Mouse (Mus musculus) ES-Bruce4 (cell line): ENCODE data around the gene Aaas. TPM values are rescaled to one million over a fixed set of nuclear protein-coding genes. Genes with fewer than 3 reads are reported as not detected.

ENCODE experiments used
- H3K27ac ChIP-seq: 2 replicates; pipeline ENCODE4 v1.5.1; 2012; ENCODE audit warnings: low read length, inconsistent platforms; ENCODE audit not compliant: insufficient read depth
- H3K27me3 ChIP-seq: 2 replicates; pipeline ENCODE4 v1.6.1; 2012; ENCODE audit warnings: mild to moderate bottlenecking, low read length, inconsistent platforms; ENCODE audit not compliant: control insufficient read depth, poor library complexity, insufficient read depth, severe bottlenecking
- H3K36me3 ChIP-seq: 2 replicates; pipeline ENCODE4 v1.6.1; 2012; ENCODE audit warnings: inconsistent platforms, mild to moderate bottlenecking, low read length, moderate library complexity; ENCODE audit not compliant: control insufficient read depth, poor library complexity, insufficient read depth, severe bottlenecking
- H3K4me1 ChIP-seq: one replicate; pipeline ENCODE4 v1.8.1; 2011; ENCODE audit warnings: low read length; ENCODE audit not compliant: control insufficient read depth, insufficient read depth
- H3K4me3 ChIP-seq: 2 replicates; pipeline ENCODE4 v1.5.1; 2011; ENCODE audit warnings: low read depth, mild to moderate bottlenecking, low read length
- H3K9ac ChIP-seq: 2 replicates; pipeline ENCODE4 v1.6.1; 2012; ENCODE audit warnings: low read depth, mild to moderate bottlenecking, inconsistent platforms; ENCODE audit not compliant: poor library complexity, severe bottlenecking
- H3K9me3 ChIP-seq: replicated peaks from 2 replicates; pipeline ENCODE4 v1.6.1; 2012; ENCODE audit warnings: mild to moderate bottlenecking, low read length, inconsistent platforms; ENCODE audit not compliant: control insufficient read depth, poor library complexity, insufficient read depth, severe bottlenecking
- CTCF ChIP-seq: IDR thresholded peaks from one replicate; pipeline ENCODE4 v1.8.1; 2011; ENCODE audit warnings: low read depth, low read length
- EP300 ChIP-seq: IDR thresholded peaks from 2 replicates; pipeline ENCODE4 v1.6.1; 2011; ENCODE audit warnings: low read depth, low read length; ENCODE audit not compliant: insufficient read depth
- POLR2A ChIP-seq: IDR thresholded peaks from one replicate; pipeline ENCODE4 v1.8.1; 2011; ENCODE audit warnings: low read length; ENCODE audit not compliant: insufficient read depth
- polyA plus RNA-seq: library from polyadenylated mRNA; stranded (reverse); fragments of >200 nt; gene quantifications from 2 replicates; pipeline ENCODE4 v1.2.4, GENCODE M21; 2011; ENCODE audit warnings: low read depth; ENCODE audit not compliant: missing spikeins, insufficient read depth, insufficient read length

Aaas gene
- polyA plus RNA-seq, 1 experiment, result 196 TPM

GRCm38 (mm10) chr15:102326022-102326576 lies 24.5 kb downstream of the Aaas start, which contains the start of gene Pfdn5:
TSS of gene Pfdn5 (plus strand) at chr15:102326116.
- Histone ChIP-seq H3K27ac (peak within 1 kb of the TSS; percentile 75; the same call in 1 of the 2 replicates), H3K36me3 (peaks cover 25% of the 10 kb centered on the region)

DNA sequence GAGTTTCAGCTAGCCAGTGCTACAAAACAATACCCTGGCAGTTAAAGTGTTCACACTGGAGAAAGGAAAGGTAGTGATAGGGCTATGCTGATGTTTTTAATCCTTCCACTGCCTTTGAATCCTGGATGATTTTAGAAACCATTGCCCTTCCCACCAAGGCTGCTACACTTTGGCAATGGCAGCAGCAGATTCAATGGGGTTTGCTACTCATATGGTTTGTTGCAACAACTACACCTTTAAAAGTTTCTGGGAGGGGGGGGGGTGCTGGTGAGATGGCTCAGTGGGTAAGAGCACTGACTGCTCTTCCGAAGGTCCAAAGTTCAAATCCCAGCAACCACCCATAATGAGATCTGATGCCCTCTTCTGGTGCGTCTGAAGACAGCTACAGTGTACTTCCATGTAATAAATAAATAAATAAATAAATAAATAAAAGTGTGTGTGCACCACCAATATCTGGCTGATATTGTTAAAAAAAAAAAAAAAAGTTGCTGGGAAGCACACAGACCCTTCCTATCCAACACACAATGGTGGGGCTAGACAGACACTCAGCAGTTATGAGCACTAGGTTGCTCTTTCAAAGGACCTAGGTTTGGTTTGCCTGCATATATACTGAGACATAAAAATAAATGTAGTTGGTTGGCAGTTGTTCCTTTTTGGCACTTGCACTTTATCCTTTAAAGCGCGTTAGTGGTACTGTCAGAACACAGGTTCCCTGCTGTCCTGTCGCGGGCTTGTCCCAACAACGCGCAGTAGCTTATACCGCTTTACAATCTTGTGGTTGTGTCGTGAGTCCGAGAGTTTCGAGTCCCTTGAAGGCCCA lies 25.7 kb downstream of the Aaas start:
- peak overlapping the region; percentile 21 for H3K4me3 ChIP-seq

More at GRCm38 (mm10) chr15:102326022-102326576, 24.5 kb downstream of the Aaas start, which contains the start of gene Pfdn5:
- Histone ChIP-seq H3K4me1 (no peaks in the 10 kb centered on the region), H3K9me3 (no peaks in the 10 kb centered on the region), H3K4me3 (peak within 1 kb of the TSS; percentile 99), H3K27me3 (no peaks in the 10 kb centered on the region), H3K9ac (peak within 1 kb of the TSS; percentile 72)
- TF ChIP-seq EP300, result 0 out of 2 replicates have a peak, but pooled peaks have one; percentile 45
- no peak for TF ChIP-seq CTCF

DNA sequence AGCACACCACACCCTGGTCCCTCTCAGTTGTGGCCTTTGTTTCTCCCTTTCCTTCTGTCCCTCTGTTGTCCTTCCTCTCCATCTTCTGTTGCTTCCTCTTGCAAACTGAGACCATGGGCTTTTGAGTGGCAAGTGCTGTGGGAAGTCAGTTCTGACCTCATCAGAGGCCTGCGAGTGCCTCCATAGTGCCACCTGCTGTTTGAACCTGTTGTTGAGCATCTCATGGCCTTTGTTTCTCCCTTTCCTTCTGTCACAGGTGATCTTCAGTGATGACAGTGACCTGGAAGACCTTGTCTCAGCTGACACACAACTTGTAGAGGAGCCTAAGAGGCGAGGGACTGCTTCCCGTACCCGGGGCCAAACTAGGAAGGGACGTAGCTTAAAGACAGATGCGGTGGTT lies 34.3 kb downstream of the Aaas start:
- Histone ChIP-seq H3K9me3 (no peaks in the 10 kb centered on the region), H3K4me3 (no peak overlapping the region), H3K4me1 (no peaks in the 10 kb centered on the region), H3K27ac (no peak overlapping the region), H3K36me3 (peaks cover 72% of the 10 kb centered on the region), H3K27me3 (no peaks in the 10 kb centered on the region), H3K9ac (no peak overlapping the region)
- TF ChIP-seq EP300 (no peak), CTCF (peak; percentile 81)

More for the DNA sequence above, 25.7 kb downstream of the Aaas start:
- Histone ChIP-seq H3K27me3 (no peaks in the 10 kb centered on the region), H3K9me3 (no peaks in the 10 kb centered on the region), H3K36me3 (peaks cover 34% of the 10 kb centered on the region), H3K9ac (0 out of 2 replicates have a peak overlapping the region, but pooled peaks have one; percentile 4), H3K4me1 (no peaks in the 10 kb centered on the region), H3K27ac (peak overlapping the region; percentile 75; the same call in 1 of the 2 replicates)
- TF ChIP-seq CTCF, result no peak
- TF ChIP-seq EP300, result no peak
- no peak for TF ChIP-seq POLR2A

GRCm38 (mm10) chr15:102315292-102315691 lies 35.3 kb downstream of the Aaas start:
- Histone ChIP-seq H3K9me3 (no peaks in the 10 kb centered on the region), H3K9ac (no peak overlapping the region), H3K4me3 (no peak overlapping the region), H3K27ac (no peak overlapping the region), H3K27me3 (no peaks in the 10 kb centered on the region), H3K4me1 (no peaks in the 10 kb centered on the region), H3K36me3 (peaks cover 70% of the 10 kb centered on the region)
- TF ChIP-seq POLR2A, result no peak
- no peak for TF ChIP-seq EP300
- TF ChIP-seq CTCF, result no peak

DNA sequence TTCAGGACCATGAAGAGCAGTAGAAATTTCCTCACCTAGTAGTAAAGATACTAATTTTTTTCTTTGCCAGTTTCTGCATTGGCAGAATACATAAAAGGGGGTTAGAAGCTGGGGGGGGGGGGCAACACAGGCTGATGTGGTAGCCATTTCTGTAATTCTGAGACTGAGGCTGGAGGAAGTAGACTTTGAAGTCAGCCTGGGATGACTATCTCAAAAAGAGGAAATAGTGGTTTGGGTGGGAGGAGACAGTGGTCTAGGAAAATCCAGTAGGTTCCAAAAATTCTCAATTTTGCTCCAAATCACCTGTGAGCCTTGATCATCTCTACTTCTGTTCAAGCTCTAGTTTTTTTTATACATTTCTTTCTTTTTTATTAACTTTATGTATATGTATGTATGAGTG lies 39.1 kb downstream of the Aaas start:
- Histone ChIP-seq H3K9ac (no peak overlapping the region), H3K9me3 (no peaks in the 10 kb centered on the region), H3K4me3 (no peak overlapping the region), H3K27me3 (no peaks in the 10 kb centered on the region), H3K4me1 (no peaks in the 10 kb centered on the region), H3K27ac (no peak overlapping the region), H3K36me3 (peaks cover 75% of the 10 kb centered on the region)
- no peak for TF ChIP-seq EP300
- TF ChIP-seq POLR2A, result no peak
- no peak for TF ChIP-seq CTCF
